Mouse (Mus musculus) ES-E14 (cell line): ENCODE measurements around the gene Scnn1g. TPM values are rescaled to one million over a fixed set of nuclear protein-coding genes. Genes with fewer than 3 reads are reported as not detected.

Experiments
- DNase-seq: peaks from one replicate; pipeline ENCODE4 v3.0.0-alpha.2; 2013; ENCODE audit warnings: low read depth, low spot score
- H3K27ac ChIP-seq: 2 replicates; pipeline ENCODE4 v1.5.1; 2012; ENCODE audit warnings: low read depth, mild to moderate bottlenecking, low read length, moderate library complexity, mixed read lengths; ENCODE audit not compliant: poor library complexity, insufficient read depth, severe bottlenecking
- H3K36me3 ChIP-seq: 2 replicates; pipeline ENCODE4 v1.6.1; 2012; ENCODE audit warnings: mild to moderate bottlenecking, low read length, moderate library complexity, mixed read lengths; ENCODE audit not compliant: control insufficient read depth, poor library complexity, insufficient read depth, severe bottlenecking
- H3K4me1 ChIP-seq, 2 experiments: fragments of 150-350 bp in 1 of 2; sonication (generic) in 1 of 2; 2 replicates each; pipeline ENCODE4 v1.6.1; 2012; ENCODE audit warnings: low read length in 2 of 2, mild to moderate bottlenecking in 1 of 2, mixed read lengths in 1 of 2; ENCODE audit not compliant: control insufficient read depth in 2 of 2, insufficient read depth in 2 of 2, poor library complexity in 1 of 2
- H3K4me3 ChIP-seq, 2 experiments: fragments of 150-350 bp in 1 of 2; sonication (generic) in 1 of 2; 2 replicates each; pipeline ENCODE4 v1.5.1; 2012; ENCODE audit warnings: low read length in 2 of 2, low read depth in 1 of 2, mild to moderate bottlenecking in 1 of 2, mixed read lengths in 1 of 2; ENCODE audit not compliant: insufficient read depth in 1 of 2, poor library complexity in 1 of 2, severe bottlenecking in 1 of 2
- H3K9ac ChIP-seq: 2 replicates; pipeline ENCODE4 v1.6.1; 2012; ENCODE audit warnings: low read depth, mild to moderate bottlenecking, low read length, mixed read lengths; ENCODE audit not compliant: poor library complexity, insufficient read depth, severe bottlenecking
- H3K9me3 ChIP-seq: fragments of 150-350 bp; sonication (generic); 2 replicates; pipeline ENCODE4 v1.6.1; 2012; ENCODE audit warnings: low read depth, mild to moderate bottlenecking, low read length; ENCODE audit not compliant: control insufficient read depth, insufficient read depth
- CHD2 ChIP-seq: IDR thresholded peaks from 2 replicates; pipeline ENCODE4 v1.6.1; 2014; ENCODE audit warnings: mild to moderate bottlenecking, low read depth, low read length, inconsistent platforms
- HCFC1 ChIP-seq: IDR thresholded peaks from 2 replicates; pipeline ENCODE4 v1.6.1; 2012; ENCODE audit warnings: low read length, inconsistent platforms, borderline replicate concordance; ENCODE audit not compliant: insufficient read depth
- MAFK ChIP-seq: IDR thresholded peaks from 2 replicates; pipeline ENCODE4 v1.6.1; 2014; ENCODE audit warnings: mild to moderate bottlenecking, low read depth, low read length, inconsistent platforms; ENCODE audit not compliant: insufficient read depth
- ZC3H11A ChIP-seq: IDR thresholded peaks from 2 replicates; pipeline ENCODE4 v1.6.1; 2012; ENCODE audit warnings: low read depth, mild to moderate bottlenecking, inconsistent platforms, low read length, borderline replicate concordance
- ZNF384 ChIP-seq: IDR thresholded peaks from 2 replicates; pipeline ENCODE4 v1.6.1; 2012; ENCODE audit warnings: low read depth, low read length, inconsistent platforms
- in situ Hi-C, 2 experiments: fragments of 600-800 bp; cut with MboI; formaldehyde crosslinking; loops; one replicate each; pipeline ENCODE4 v1.15.1; 2025; ENCODE audit warnings: low sequenced_read_pairs in 2 of 2, inconsistent platforms in 1 of 2; ENCODE audit not compliant: unreplicated experiment in 2 of 2
- total RNA-seq: library from RNA; depleted of rRNA; stranded (reverse); fragments of 300-350 nt; gene quantifications from 2 replicates; pipeline ENCODE4 v1.2.3, GENCODE M21; 2012; rRNA removed

Gene Scnn1g
- not detected in 2 replicates for total RNA-seq

DNA sequence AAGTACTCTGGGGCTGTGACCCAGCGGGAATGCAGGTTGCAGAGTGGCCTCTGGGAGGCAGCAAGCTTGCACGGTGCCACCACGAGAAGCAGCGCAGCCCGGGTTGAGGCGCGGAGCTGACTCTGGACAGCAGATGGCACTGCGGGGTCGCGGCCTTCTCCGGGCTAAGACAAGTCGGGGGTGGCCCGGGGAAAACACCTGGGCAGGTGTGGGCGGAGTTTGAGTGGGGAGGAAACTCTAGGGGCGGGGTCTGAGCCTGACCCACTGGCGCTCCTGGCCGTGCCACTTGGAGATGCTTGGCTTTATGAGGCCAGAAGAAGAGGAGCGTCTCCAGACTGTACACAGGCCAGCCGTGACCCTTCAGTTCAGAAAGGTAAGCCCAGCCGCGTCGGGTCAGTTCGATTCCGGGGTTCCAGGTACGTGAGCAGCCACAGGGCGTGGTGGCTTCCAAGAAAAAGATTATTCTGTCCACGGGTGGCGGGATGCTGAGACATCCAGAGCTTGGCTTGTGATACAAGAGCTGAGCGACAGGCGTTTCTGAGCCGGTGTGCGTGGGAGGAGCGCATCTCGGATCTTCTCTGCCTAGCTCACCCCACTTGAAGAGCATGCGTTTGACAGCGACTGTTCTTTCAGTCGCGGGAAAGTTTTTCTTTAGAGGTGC lies at the start of gene Scnn1g:
Gene Scnn1g, plus strand, starts transcription at position 309 of the 661 bp plus-strand sequence.
- Histone ChIP-seq H3K4me1 (peaks cover 0 to 4% of the 10 kb centered on the region in 2 experiments; a peak in 1 of 4 replicates), H3K9me3 (no peaks in the 10 kb centered on the region), H3K36me3 (no peaks in the 10 kb centered on the region), H3K9ac (0 out of 2 replicates have a peak within 1 kb of the TSS, but pooled peaks have one; percentile 7), H3K27ac (no peak within 1 kb of the TSS), H3K4me3 (peak within 1 kb of the TSS; percentile 40 to 53; a peak in 3 of 4 replicates)
- in situ Hi-C loops, result loop anchor here (5.0 to 25.0 kb wide), 2 partner anchors 228 to 233 kb away; no protein-coding TSS in a partner anchor
- TF ChIP-seq ZNF384, result no peak
- TF ChIP-seq ZC3H11A, result peak; percentile 98
- DNase-seq, result peak; percentile 77

DNA sequence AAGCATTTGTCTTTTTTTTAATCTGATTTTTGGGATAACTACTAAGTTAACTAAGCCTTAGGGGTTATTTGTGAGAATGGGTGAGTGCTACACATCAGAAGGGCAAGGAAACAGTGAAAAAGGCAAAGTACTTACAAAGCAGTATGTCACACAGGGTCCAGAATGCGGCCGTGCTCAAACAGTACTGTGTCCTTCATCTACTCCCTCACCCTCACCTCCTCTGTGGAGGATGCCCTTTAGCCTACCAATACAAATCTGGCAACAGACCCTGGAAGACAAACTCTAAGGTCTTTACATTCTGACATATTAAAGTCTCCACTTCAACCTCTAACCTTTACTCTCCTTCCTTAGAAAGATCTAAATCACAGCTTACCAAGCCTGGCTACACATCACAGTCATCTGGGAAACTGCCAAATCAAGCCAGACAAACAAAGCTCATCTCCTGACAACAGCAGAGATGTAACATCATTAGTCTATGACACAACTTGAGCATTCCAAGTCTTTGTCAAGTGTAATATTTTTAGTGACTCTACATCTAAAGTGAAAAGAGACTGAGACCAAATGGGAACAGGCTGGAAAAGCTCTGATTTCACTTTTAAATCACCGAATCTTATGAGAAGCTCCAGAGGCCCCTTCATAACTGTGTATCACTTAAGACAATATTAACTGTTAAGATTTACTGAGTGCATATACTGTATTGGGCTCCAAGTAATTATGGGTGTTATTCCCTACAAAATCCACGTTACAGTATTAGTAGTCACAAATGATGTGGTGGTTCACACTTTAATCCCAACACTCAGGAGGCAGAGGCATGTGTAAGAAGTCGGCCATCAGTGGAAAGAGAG lies 48.9 kb upstream of the Scnn1g start:
- DNase-seq, result no peak
- in situ Hi-C loops, result no loop called here

DNA sequence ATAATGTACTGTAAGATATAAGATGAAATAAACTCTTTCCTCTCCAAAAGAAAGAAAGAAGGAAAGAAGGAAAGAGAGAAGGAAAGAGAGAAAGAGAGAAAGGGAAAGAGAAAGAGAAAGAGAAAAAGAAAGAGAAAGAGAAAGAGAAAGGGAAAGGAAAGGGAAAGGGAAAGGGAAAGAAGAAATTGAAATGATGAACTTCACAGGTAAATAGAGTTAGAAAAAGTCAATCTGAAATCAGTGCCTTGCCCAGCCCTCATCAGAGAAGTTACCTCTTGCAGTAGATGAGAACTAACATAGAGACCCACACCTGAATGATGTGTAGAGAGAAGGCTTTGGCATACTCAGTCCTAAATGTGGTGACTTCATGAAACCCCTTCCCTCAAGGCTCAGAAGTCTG lies 44.9 kb upstream of the Scnn1g start:
- peaks cover 2% of the 10 kb centered on the region; the same call in 1 of the 2 replicates for H3K36me3 ChIP-seq
- no peak overlapping the region for H3K9ac ChIP-seq
- DNase-seq, result no peak
- TF ChIP-seq MAFK (no peak), CHD2 (no peak), HCFC1 (no peak), ZNF384 (no peak)
- H3K4me3 ChIP-seq, result no peak overlapping the region
- H3K4me1 ChIP-seq, result no peaks in the 10 kb centered on the region
- H3K9me3 ChIP-seq, result no peaks in the 10 kb centered on the region
- in situ Hi-C loops, result no loop called here
- H3K27ac ChIP-seq, result no peak overlapping the region

More for the DNA sequence above, 48.9 kb upstream of the Scnn1g start:
- TF ChIP-seq CHD2, result no peak
- TF ChIP-seq ZNF384, result no peak
- TF ChIP-seq MAFK, result no peak
- TF ChIP-seq ZC3H11A, result no peak
- no peak for TF ChIP-seq HCFC1
- Histone ChIP-seq H3K9ac (no peak overlapping the region), H3K36me3 (peaks cover 2% of the 10 kb centered on the region; the same call in 1 of the 2 replicates), H3K4me3 (no peak overlapping the region), H3K9me3 (no peaks in the 10 kb centered on the region), H3K4me1 (no peaks in the 10 kb centered on the region), H3K27ac (no peak overlapping the region)

DNA sequence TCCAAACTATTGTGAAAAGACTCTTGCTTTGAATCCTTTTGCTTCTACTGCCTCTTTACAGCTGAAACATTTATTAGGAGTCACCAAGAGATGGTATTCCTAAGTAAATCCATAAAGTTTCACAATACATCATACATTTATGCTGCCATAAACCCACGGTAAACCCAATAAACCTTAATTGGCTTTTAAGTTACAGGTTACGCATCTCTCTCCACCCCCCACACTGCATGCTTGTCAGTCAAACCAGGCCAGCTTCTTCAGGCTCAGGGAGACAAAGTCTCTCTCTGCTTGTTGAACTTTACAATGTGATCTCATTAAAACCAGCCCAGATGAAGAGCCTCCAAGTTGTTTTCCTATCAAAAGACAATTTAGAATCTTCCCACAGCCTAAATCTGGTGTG lies 42.5 kb upstream of the Scnn1g start:
- Histone ChIP-seq H3K4me3 (no peak overlapping the region), H3K4me1 (no peaks in the 10 kb centered on the region), H3K36me3 (no peaks in the 10 kb centered on the region), H3K9me3 (no peaks in the 10 kb centered on the region), H3K27ac (no peak overlapping the region), H3K9ac (no peak overlapping the region)
- TF ChIP-seq ZC3H11A, result no peak
- in situ Hi-C loops, result no loop called here
- no peak for DNase-seq
